Mouse (Mus musculus) myocyte (in vitro differentiated cells): Measurements from ENCODE around the gene Eme2. TPM values are rescaled to one million over a fixed set of nuclear protein-coding genes. Genes with fewer than 3 reads are reported as not detected.

Experiments
- H3K27me3 ChIP-seq: one replicate; pipeline ENCODE4 v1.6.1; 2011; ENCODE audit not compliant: control insufficient read depth, insufficient read depth, insufficient read length
- H3K36me3 ChIP-seq: one replicate; pipeline ENCODE4 v1.6.1; 2011; ENCODE audit not compliant: control insufficient read depth, insufficient read depth
- H3K4me2 ChIP-seq: one replicate; pipeline ENCODE4 v1.6.1; 2011; ENCODE audit warnings: low read depth, control low read depth
- H3K4me3 ChIP-seq: one replicate; pipeline ENCODE4 v1.5.1; 2011; ENCODE audit warnings: mild to moderate bottlenecking, control low read depth, moderate library complexity
- H3K79me2 ChIP-seq: one replicate; pipeline ENCODE4 v1.6.1; 2011; ENCODE audit not compliant: control insufficient read depth, insufficient read depth
- H3ac ChIP-seq: one replicate; pipeline ENCODE4 v1.6.1; 2011; ENCODE audit not compliant: control insufficient read depth, insufficient read length
- CEBPB ChIP-seq: IDR thresholded peaks from 2 replicates; pipeline ENCODE4 v1.6.1; 2011; ENCODE audit warnings: mild to moderate bottlenecking, moderate library complexity; ENCODE audit not compliant: poor library complexity, insufficient read depth, severe bottlenecking
- E2F4 ChIP-seq: IDR thresholded peaks from one replicate; pipeline ENCODE4 v1.6.1; 2011; ENCODE audit warnings: mild to moderate bottlenecking, control low read depth, moderate library complexity; ENCODE audit not compliant: insufficient read depth
- MAX ChIP-seq: IDR thresholded peaks from one replicate; pipeline ENCODE4 v1.6.1; 2011; ENCODE audit warnings: low read depth, mild to moderate bottlenecking, control low read depth
- MYOD1 ChIP-seq, 3 experiments: IDR thresholded peaks; one replicate each; pipeline ENCODE4 v1.6.1; 2011; ENCODE audit warnings: control low read depth in 2 of 3, low read depth in 2 of 3, mild to moderate bottlenecking in 2 of 3, moderate library complexity in 1 of 3; ENCODE audit not compliant: insufficient read length in 2 of 3, control insufficient read depth in 1 of 3
- MYOG ChIP-seq, 3 experiments: IDR thresholded peaks; one replicate each; pipeline ENCODE4 v1.6.1; 2011; ENCODE audit warnings: control low read depth in 2 of 3, low read depth in 2 of 3, mild to moderate bottlenecking in 2 of 3; ENCODE audit not compliant: insufficient read length in 2 of 3, control insufficient read depth in 1 of 3, insufficient read depth in 1 of 3
- POLR2A ChIP-seq: IDR thresholded peaks from one replicate; pipeline ENCODE4 v1.6.1; 2011; ENCODE audit warnings: low read depth, mild to moderate bottlenecking, control low read depth, moderate library complexity; ENCODE audit not compliant: insufficient read length
- POLR2AphosphoS2 ChIP-seq: IDR thresholded peaks from one replicate; pipeline ENCODE4 v1.6.1; 2011; ENCODE audit warnings: low read depth, control low read depth; ENCODE audit not compliant: insufficient read length
- REST ChIP-seq: IDR thresholded peaks from one replicate; pipeline ENCODE4 v1.6.1; 2011; ENCODE audit warnings: mild to moderate bottlenecking, control low read depth, moderate library complexity; ENCODE audit not compliant: insufficient read depth, insufficient read length
- SRF ChIP-seq: IDR thresholded peaks from one replicate; pipeline ENCODE4 v1.6.1; 2011; ENCODE audit warnings: low read depth; ENCODE audit not compliant: control insufficient read depth, insufficient read length
- TCF12 ChIP-seq: IDR thresholded peaks from one replicate; pipeline ENCODE4 v1.6.1; 2011; ENCODE audit warnings: mild to moderate bottlenecking, control low read depth; ENCODE audit not compliant: poor library complexity, insufficient read depth, severe bottlenecking
- TCF3 ChIP-seq: IDR thresholded peaks from one replicate; pipeline ENCODE4 v1.6.1; 2011; ENCODE audit warnings: low read depth, control low read depth; ENCODE audit not compliant: insufficient read length
- USF1 ChIP-seq: IDR thresholded peaks from one replicate; pipeline ENCODE4 v1.6.1; 2011; ENCODE audit warnings: low read depth, mild to moderate bottlenecking, control low read depth, moderate library complexity
- polyA plus RNA-seq: library from polyadenylated mRNA; unstranded; fragments of >200 nt; fragmentation: generic; extraction: Trizol; gene quantifications from one replicate; pipeline ENCODE4 v1.2.1, GENCODE M21; 2012; ENCODE audit warnings: missing spikeins

Eme2 gene
- polyA plus RNA-seq, 1 experiment: 12.5 TPM

GRCm38 (mm10) chr17:24858967-24859366, 35.9 kb downstream of the Eme2 start:
- TF ChIP-seq USF1: no peak
- no peak for TF ChIP-seq SRF
- TF ChIP-seq MYOG (IDR thresholded peaks at IDR 0.05; ENCODE audit: control insufficient read depth in 1 of 3, insufficient read depth in 1 of 3, insufficient read length in 2 of 3, low read depth in 2 of 3): no peak
- TF ChIP-seq CEBPB: no peak
- TF ChIP-seq TCF3: no peak
- TF ChIP-seq POLR2A: no peak
- no peak for TF ChIP-seq REST
- no peak for TF ChIP-seq TCF12
- no peak for TF ChIP-seq MYOD1 (IDR thresholded peaks at IDR 0.05; ENCODE audit: control insufficient read depth in 1 of 3, insufficient read length in 2 of 3, low read depth in 2 of 3)
- TF ChIP-seq E2F4: no peak
- no peak for TF ChIP-seq POLR2AphosphoS2
- TF ChIP-seq MAX: no peak
- H3K4me2 ChIP-seq: no peak overlapping the region
- no peaks in the 10 kb centered on the region for H3K36me3 ChIP-seq
- H3ac ChIP-seq: no peak overlapping the region
- no peaks in the 10 kb centered on the region for H3K79me2 ChIP-seq
- H3K27me3 ChIP-seq: no peaks in the 10 kb centered on the region
- H3K4me3 ChIP-seq: no peak overlapping the region

GRCm38 (mm10) chr17:24857831-24858470, 36.9 kb downstream of the Eme2 start:
- TF ChIP-seq POLR2AphosphoS2 (no peak), TCF12 (no peak), CEBPB (no peak), MAX (no peak), E2F4 (no peak), POLR2A (no peak), MYOD1 (IDR thresholded peaks at IDR 0.05; ENCODE audit: control insufficient read depth in 1 of 3, insufficient read length in 2 of 3, low read depth in 2 of 3) (no peak), REST (no peak), MYOG (IDR thresholded peaks at IDR 0.05; ENCODE audit: control insufficient read depth in 1 of 3, insufficient read depth in 1 of 3, insufficient read length in 2 of 3, low read depth in 2 of 3) (no peak), SRF (no peak), TCF3 (no peak), USF1 (no peak)
- no peak overlapping the region for H3ac ChIP-seq
- H3K27me3 ChIP-seq: no peaks in the 10 kb centered on the region
- no peak overlapping the region for H3K4me2 ChIP-seq
- no peaks in the 10 kb centered on the region for H3K36me3 ChIP-seq
- no peak overlapping the region for H3K4me3 ChIP-seq
- no peaks in the 10 kb centered on the region for H3K79me2 ChIP-seq

- no peaks in the 10 kb centered on the region for H3K27me3 ChIP-seq
- TF ChIP-seq REST (no peak), TCF12 (no peak), E2F4 (no peak), USF1 (no peak), MYOG (IDR thresholded peaks at IDR 0.05; ENCODE audit: control insufficient read depth in 1 of 3, insufficient read depth in 1 of 3, insufficient read length in 2 of 3, low read depth in 2 of 3) (no peak), MAX (no peak), CEBPB (no peak), MYOD1 (IDR thresholded peaks at IDR 0.05; ENCODE audit: control insufficient read depth in 1 of 3, insufficient read length in 2 of 3, low read depth in 2 of 3) (no peak), TCF3 (no peak), POLR2AphosphoS2 (no peak), SRF (no peak), POLR2A (no peak)
- H3K4me3 ChIP-seq: no peak overlapping the region
- H3K4me2 ChIP-seq: no peak overlapping the region
- no peak overlapping the region for H3ac ChIP-seq
- no peaks in the 10 kb centered on the region for H3K36me3 ChIP-seq
- H3K79me2 ChIP-seq: no peaks in the 10 kb centered on the region
These were observed 38.3 kb downstream of the Eme2 start for GRCm38 (mm10) chr17:24856589-24856988.

GRCm38 (mm10) chr17:24855838-24856464, 38.9 kb downstream of the Eme2 start:
- Histone ChIP-seq H3K36me3 (no peaks in the 10 kb centered on the region), H3K27me3 (no peaks in the 10 kb centered on the region), H3K4me3 (no peak overlapping the region), H3K79me2 (no peaks in the 10 kb centered on the region), H3K4me2 (no peak overlapping the region), H3ac (no peak overlapping the region)
- no peak for TF ChIP-seq POLR2AphosphoS2
- TF ChIP-seq TCF3: no peak
- TF ChIP-seq USF1: peak; percentile 46
- no peak for TF ChIP-seq CEBPB
- TF ChIP-seq POLR2A: no peak
- no peak for TF ChIP-seq TCF12
